Mouse (Mus musculus) limb, embryonic 14.5 days (tissue): ENCODE data around the gene 4930516K23Rik. TPM values are rescaled to one million over a fixed set of nuclear protein-coding genes. Genes with fewer than 3 reads are reported as not detected.

Source experiments
- ATAC-seq: fragments of 200-750 bp; cut with Nextera tagmentation; 2 replicates; pipeline ENCODE4 v1.8.0; 2017; ENCODE audit warnings: low read depth, moderate number of reproducible peaks, moderate TSS enrichment; ENCODE audit not compliant: low FRiP score
- DNase-seq: peaks from one replicate; pipeline ENCODE4 v3.0.0-alpha.2; 2015; ENCODE audit warnings: low spot score
- H3K27ac ChIP-seq: fragments of 300-500 bp; sonication (generic); replicated peaks from 2 replicates; pipeline ENCODE4 v1.5.1; 2014; ENCODE audit warnings: low read depth, mild to moderate bottlenecking, low read length, moderate library complexity, mixed read lengths
- H3K27me3 ChIP-seq: fragments of 300-500 bp; sonication (generic); 2 replicates; pipeline ENCODE4 v1.6.1; 2014; ENCODE audit warnings: low read length, mixed read lengths; ENCODE audit not compliant: control insufficient read depth, insufficient read depth
- H3K36me3 ChIP-seq: fragments of 300-500 bp; sonication (generic); 2 replicates; pipeline ENCODE4 v1.6.1; 2014; ENCODE audit warnings: mild to moderate bottlenecking, low read length, moderate library complexity, mixed read lengths; ENCODE audit not compliant: control insufficient read depth, insufficient read depth
- H3K4me1 ChIP-seq: fragments of 300-500 bp; sonication (generic); 2 replicates; pipeline ENCODE4 v1.6.1; 2014; ENCODE audit warnings: antibody characterized with exemption, low read length, mixed read lengths; ENCODE audit not compliant: control insufficient read depth, insufficient read depth
- H3K4me2 ChIP-seq: fragments of 300-500 bp; sonication (generic); replicated peaks from 2 replicates; pipeline ENCODE4 v1.6.1; 2014; ENCODE audit warnings: low read depth, mild to moderate bottlenecking, low read length, moderate library complexity; ENCODE audit not compliant: severe bottlenecking
- H3K4me3 ChIP-seq: fragments of 300-500 bp; sonication (generic); replicated peaks from 2 replicates; pipeline ENCODE4 v1.5.1; 2014; ENCODE audit warnings: low read length
- H3K9ac ChIP-seq: fragments of 300-500 bp; sonication (generic); 2 replicates; pipeline ENCODE4 v1.6.1; 2014; ENCODE audit warnings: mild to moderate bottlenecking, low read depth, low read length, moderate library complexity; ENCODE audit not compliant: severe bottlenecking
- H3K9me3 ChIP-seq: fragments of 300-500 bp; sonication (generic); 2 replicates; pipeline ENCODE4 v1.6.1; 2016; ENCODE audit warnings: low read length; ENCODE audit not compliant: control insufficient read depth
- POLR2A ChIP-seq: fragments of 200-500 bp; IDR thresholded peaks from 2 replicates; pipeline ENCODE4 v1.8.0; 2012; ENCODE audit warnings: inconsistent platforms, mild to moderate bottlenecking, moderate library complexity, borderline replicate concordance; ENCODE audit not compliant: insufficient read depth, insufficient read length; ENCODE audit errors: extremely low read depth
- WGBS: fragments of 180-500 bp; shearing (Covaris S2); extraction: QIAGEN DNeasy Blood & Tissue Kit; methylation state at CpG from one replicate; pipeline ENCODE4 v1.1.7; 2014; 5-methylcytosine and 5-hydroxymethylcytosine counted together
- polyA plus RNA-seq, 2 experiments: library from polyadenylated mRNA; depleted of rRNA in 1 of 2; stranded (reverse) in 1 of 2; unstranded in 1 of 2; fragments of >200 nt; fragmentation: Nextera tagmentation in 1 of 2; extraction: Ambion mirVana in 1 of 2; gene quantifications; 2 replicates each; pipeline versions ENCODE4 v1.2.1 to v1.2.3; 2012 to 2014

4930516K23Rik gene
- polyA plus RNA-seq (2012; rRNA removed) (0.03 TPM in 1 of 2 replicates, not detected in the other), polyA plus RNA-seq (2014; fragmentation: Nextera tagmentation; extraction: Ambion mirVana) (not detected in 2 replicates)

GRCm38 (mm10) chr7:104061345-104061744, at the start of gene 4930516K23Rik:
Gene 4930516K23Rik, minus strand, starts transcription at chr7:104061445.
- no peak for TF ChIP-seq POLR2A
- Histone ChIP-seq H3K27me3 (no peaks in the 10 kb centered on the region), H3K9me3 (no peaks in the 10 kb centered on the region), H3K4me2 (no peak within 1 kb of the TSS), H3K4me1 (no peaks in the 10 kb centered on the region), H3K27ac (no peak within 1 kb of the TSS), H3K9ac (no peak within 1 kb of the TSS), H3K4me3 (no peak within 1 kb of the TSS), H3K36me3 (no peaks in the 10 kb centered on the region)
- WGBS, result 54% methylated on average over 2 of the region's 2 CpGs
- no peak for DNase-seq
- ATAC-seq, result no peak

DNA sequence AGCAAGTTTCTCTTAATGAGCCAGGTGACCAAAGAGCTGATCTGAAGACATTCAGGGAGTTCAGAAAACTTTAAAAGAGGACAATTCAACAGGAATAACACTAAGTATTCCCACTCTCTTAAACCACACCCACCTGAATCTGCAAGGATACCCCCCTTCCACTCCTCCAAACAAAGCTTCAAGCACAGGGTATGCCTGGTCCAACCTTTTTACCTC, 43.4 kb upstream of the 4930516K23Rik start, which contains the start of gene Olfr646:
Olfr646 (plus strand) TSS at position 117 of the 216 bp plus-strand sequence.
- Histone ChIP-seq H3K4me1 (no peaks in the 10 kb centered on the region), H3K27ac (no peak within 1 kb of the TSS), H3K36me3 (no peaks in the 10 kb centered on the region), H3K9ac (no peak within 1 kb of the TSS), H3K9me3 (no peaks in the 10 kb centered on the region), H3K4me2 (no peak within 1 kb of the TSS), H3K4me3 (no peak within 1 kb of the TSS), H3K27me3 (no peaks in the 10 kb centered on the region)
- DNase-seq (no peak), ATAC-seq (no peak)
- TF ChIP-seq POLR2A, result no peak

- ATAC-seq (no peak), DNase-seq (no peak)
- 37% methylated on average over 4 of the region's 4 CpGs for WGBS
- H3K36me3 ChIP-seq, result no peaks in the 10 kb centered on the region
- H3K4me1 ChIP-seq, result no peaks in the 10 kb centered on the region
- no peak for TF ChIP-seq POLR2A
- no peak overlapping the region for H3K9ac ChIP-seq
- H3K27me3 ChIP-seq, result no peaks in the 10 kb centered on the region
- no peak overlapping the region for H3K27ac ChIP-seq
- H3K9me3 ChIP-seq, result no peaks in the 10 kb centered on the region
- no peak overlapping the region for H3K4me3 ChIP-seq
- no peak overlapping the region for H3K4me2 ChIP-seq
Observed at GRCm38 (mm10) chr7:104103913-104104756, 42.9 kb upstream of the 4930516K23Rik start.

- Histone ChIP-seq H3K9ac (no peak within 1 kb of the TSS), H3K36me3 (no peaks in the 10 kb centered on the region), H3K27me3 (no peaks in the 10 kb centered on the region), H3K9me3 (no peaks in the 10 kb centered on the region), H3K27ac (no peak within 1 kb of the TSS), H3K4me2 (no peak within 1 kb of the TSS), H3K4me3 (no peak within 1 kb of the TSS), H3K4me1 (no peaks in the 10 kb centered on the region)
- ATAC-seq (no peak), DNase-seq (no peak)
- 76% methylated on average over 1 of the region's 1 CpGs for WGBS
- no peak for TF ChIP-seq POLR2A
Observed at GRCm38 (mm10) chr7:104085365-104085764, 24.1 kb upstream of the 4930516K23Rik start, which contains the start of gene Olfr645. Gene Olfr645, minus strand, starts transcription at chr7:104085465.

- H3K4me3 ChIP-seq, result no peak within 1 kb of the TSS
- no peak within 1 kb of the TSS for H3K27ac ChIP-seq
- 75% methylated on average over 2 of the region's 2 CpGs for WGBS
- no peaks in the 10 kb centered on the region for H3K36me3 ChIP-seq
- ATAC-seq, result no peak
- H3K9me3 ChIP-seq, result no peaks in the 10 kb centered on the region
- DNase-seq, result no peak
- no peak within 1 kb of the TSS for H3K9ac ChIP-seq
- TF ChIP-seq POLR2A, result no peak
- no peaks in the 10 kb centered on the region for H3K4me1 ChIP-seq
- H3K4me2 ChIP-seq, result no peak within 1 kb of the TSS
- H3K27me3 ChIP-seq, result no peaks in the 10 kb centered on the region
Observed at GRCm38 (mm10) chr7:104071769-104072168, 10.5 kb upstream of the 4930516K23Rik start, which contains the start of gene Olfr644. Gene Olfr644, minus strand, starts transcription at chr7:104071869.

DNA sequence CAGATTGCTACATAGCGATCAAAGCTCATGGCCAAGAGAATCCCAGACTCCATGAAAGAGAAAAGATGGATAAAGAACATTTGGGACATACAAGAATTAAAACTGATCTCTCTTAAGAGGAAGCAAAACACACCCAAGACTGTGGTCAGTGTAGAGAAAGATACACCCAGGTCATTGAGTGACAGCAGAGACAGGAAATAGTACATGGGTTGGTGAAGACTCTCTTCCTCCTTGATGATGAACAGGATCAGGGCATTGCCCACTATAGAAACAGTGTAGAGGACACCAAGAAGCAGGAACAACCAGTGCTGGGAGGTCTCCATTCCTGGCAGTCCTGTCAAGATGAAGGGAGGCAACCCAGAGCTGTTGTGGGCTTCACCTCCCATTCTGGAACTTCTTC, 2.0 kb downstream of the 4930516K23Rik start:
- no peak overlapping the region for H3K4me2 ChIP-seq
- no peak overlapping the region for H3K27ac ChIP-seq
- no peaks in the 10 kb centered on the region for H3K9me3 ChIP-seq
- ATAC-seq (no peak), DNase-seq (no peak)
- no peaks in the 10 kb centered on the region for H3K27me3 ChIP-seq
- no peaks in the 10 kb centered on the region for H3K4me1 ChIP-seq
- no peak overlapping the region for H3K9ac ChIP-seq
- no peak overlapping the region for H3K4me3 ChIP-seq
- no peaks in the 10 kb centered on the region for H3K36me3 ChIP-seq
- 78% methylated on average over 1 of the region's 1 CpGs for WGBS
- no peak for TF ChIP-seq POLR2A
